Mouse (Mus musculus) liver, embryonic 16.5 days (tissue): ENCODE results near the gene Tmem151a. TPM values are rescaled to one million over a fixed set of nuclear protein-coding genes. Genes with fewer than 3 reads are reported as not detected.
A peak's percentile ranks its signal among the peaks of the same experiment; 100 is the strongest.

Experiments used
- ATAC-seq: fragments of 200-750 bp; cut with Nextera tagmentation; 2 replicates; pipeline ENCODE4 v1.8.0; 2017; ENCODE audit warnings: low read depth, mild to moderate bottlenecking, moderate number of reproducible peaks, moderate library complexity
- H3K27ac ChIP-seq: fragments of 300-500 bp; sonication (generic); 2 replicates; pipeline ENCODE4 v1.5.1; 2014; ENCODE audit warnings: mild to moderate bottlenecking, low read length
- H3K27me3 ChIP-seq: fragments of 300-500 bp; sonication (generic); 2 replicates; pipeline ENCODE4 v1.6.1; 2014; ENCODE audit warnings: low read depth, low read length, mixed read lengths; ENCODE audit not compliant: control insufficient read depth, insufficient read depth
- H3K36me3 ChIP-seq: fragments of 300-500 bp; sonication (generic); 2 replicates; pipeline ENCODE4 v1.6.1; 2014; ENCODE audit warnings: mild to moderate bottlenecking; ENCODE audit not compliant: control insufficient read depth, insufficient read depth
- H3K4me1 ChIP-seq: fragments of 300-500 bp; sonication (generic); 2 replicates; pipeline ENCODE4 v1.6.1; 2014; ENCODE audit warnings: low read depth, low read length, mixed read lengths; ENCODE audit not compliant: control insufficient read depth
- H3K4me2 ChIP-seq: fragments of 300-500 bp; sonication (generic); 2 replicates; pipeline ENCODE4 v1.6.1; 2014; ENCODE audit warnings: low read depth, low read length, mixed read lengths
- H3K4me3 ChIP-seq: fragments of 300-500 bp; sonication (generic); 2 replicates; pipeline ENCODE4 v1.5.1; 2014; ENCODE audit warnings: low read depth, mild to moderate bottlenecking, low read length
- H3K9ac ChIP-seq: fragments of 300-500 bp; sonication (generic); 2 replicates; pipeline ENCODE4 v1.6.1; 2014; ENCODE audit warnings: low read depth, low read length
- H3K9me3 ChIP-seq: fragments of 300-500 bp; sonication (generic); replicated peaks from 2 replicates; pipeline ENCODE4 v1.6.1; 2016; ENCODE audit warnings: low read length; ENCODE audit not compliant: control insufficient read depth
- WGBS: fragments of 180-500 bp; shearing (Covaris S2); extraction: QIAGEN DNeasy Blood & Tissue Kit; methylation state at CpG from one replicate; pipeline ENCODE4 v1.1.7; 2014; ENCODE audit not compliant: insufficient replicate concordance; 5-methylcytosine and 5-hydroxymethylcytosine counted together
- polyA plus RNA-seq: library from polyadenylated mRNA; unstranded; fragments of >200 nt; fragmentation: Nextera tagmentation; extraction: Ambion mirVana; gene quantifications from 2 replicates; pipeline ENCODE4 v1.2.1, GENCODE M21; 2015

Gene Tmem151a
- polyA plus RNA-seq, 1 experiment from 2014 or later: 0.52 TPM

DNA sequence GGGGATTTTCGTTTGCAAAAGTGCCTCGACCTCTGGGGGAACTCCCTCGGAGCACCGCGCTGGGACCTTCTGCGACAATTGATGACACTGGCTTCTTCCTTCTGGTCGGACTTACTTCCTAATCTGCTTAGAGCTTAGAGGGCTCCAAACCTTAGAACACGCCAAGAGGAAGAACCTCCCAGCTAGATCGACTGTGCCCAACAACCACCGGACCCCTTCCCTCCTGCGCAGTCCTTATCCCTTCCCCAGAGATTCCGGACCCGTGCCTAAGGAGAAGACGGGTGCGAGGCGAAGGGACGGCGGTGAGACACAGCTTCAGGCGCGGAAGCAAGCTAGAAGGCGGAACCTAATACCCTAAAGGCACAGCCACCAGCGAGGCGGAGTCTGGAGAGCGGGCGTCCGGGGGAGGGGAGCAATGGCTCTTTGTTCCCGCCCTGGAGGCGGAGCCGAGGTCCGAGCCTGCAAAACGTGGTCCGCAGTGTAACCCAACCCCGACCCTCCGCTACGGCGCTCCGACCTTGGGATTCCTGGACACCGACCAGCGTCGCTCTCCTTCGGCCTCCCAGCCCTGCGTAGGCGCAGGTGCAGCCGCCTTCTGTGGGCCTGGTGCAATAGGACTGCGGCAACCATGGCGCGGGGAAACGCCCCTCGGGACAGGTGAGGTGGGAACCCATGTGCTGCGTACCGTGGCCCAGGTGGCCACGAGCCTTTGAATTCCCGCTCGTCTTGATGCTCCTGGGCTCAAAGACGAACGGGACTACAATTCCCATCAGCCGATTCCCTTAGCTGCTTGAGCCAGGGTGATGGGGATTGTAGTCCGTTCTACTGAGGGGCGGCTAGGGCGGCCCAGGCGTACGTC lies 61.5 kb downstream of the Tmem151a start, which contains the start of gene Slc29a2:
TSS of gene Slc29a2 (plus strand) at position 240 of the 859 bp plus-strand sequence.
- WGBS: under 1% methylated on average over 62 of the region's 62 CpGs
- H3K9me3 ChIP-seq: no peaks in the 10 kb centered on the region
- peak within 1 kb of the TSS; percentile 69 for H3K27ac ChIP-seq
- H3K9ac ChIP-seq: peak within 1 kb of the TSS; percentile 76
- H3K27me3 ChIP-seq: no peaks in the 10 kb centered on the region
- peaks cover 8% of the 10 kb centered on the region for H3K4me1 ChIP-seq
- no peaks in the 10 kb centered on the region for H3K36me3 ChIP-seq
- H3K4me3 ChIP-seq: peak within 1 kb of the TSS; percentile 73
- peak within 1 kb of the TSS; percentile 86 for H3K4me2 ChIP-seq
- ATAC-seq: peak; percentile 93

DNA sequence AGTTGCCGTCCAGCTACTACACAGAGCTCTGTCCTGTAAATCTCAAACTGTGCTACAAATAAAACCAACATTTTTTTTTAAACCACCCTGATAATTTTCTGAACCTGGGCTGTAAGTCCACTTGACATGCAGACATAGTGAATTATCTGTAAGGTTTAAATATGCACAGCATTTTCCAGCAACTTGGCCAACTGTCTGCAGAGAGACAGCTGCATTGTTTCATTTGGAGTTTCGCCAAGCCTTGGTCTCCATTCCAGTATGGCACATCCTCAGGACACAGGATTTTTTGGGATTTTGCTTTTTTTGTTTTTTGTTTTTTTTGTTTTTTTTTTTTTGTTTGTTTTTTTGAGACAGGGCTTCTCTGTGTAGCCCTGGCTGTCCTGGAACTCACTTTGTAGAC lies 63.9 kb downstream of the Tmem151a start:
- ATAC-seq: no peak
- Histone ChIP-seq H3K4me1 (peaks cover 8% of the 10 kb centered on the region), H3K27me3 (no peaks in the 10 kb centered on the region), H3K9ac (no peak overlapping the region), H3K9me3 (no peaks in the 10 kb centered on the region), H3K4me2 (no peak overlapping the region), H3K4me3 (no peak overlapping the region), H3K36me3 (no peaks in the 10 kb centered on the region), H3K27ac (no peak overlapping the region)
- 64% methylated on average over 2 of the region's 2 CpGs for WGBS

Other genes with a start within 250 kb of the Tmem151a start
- 55.2 and 57.1 TPM in 2 replicates for gene Ccs, start 246.2 kb downstream of the Tmem151a start, polyA plus RNA-seq
- not detected in 2 replicates for gene Ccdc87, start 246.2 kb downstream of the Tmem151a start, polyA plus RNA-seq
- gene Ctsf, start 230.4 kb downstream of the Tmem151a start, polyA plus RNA-seq: 27.3 and 30.5 TPM in 2 replicates
- gene Actn3, start 207.6 kb downstream of the Tmem151a start, polyA plus RNA-seq: 0.65 and 1.3 TPM in 2 replicates
- gene Zdhhc24, start 206.9 kb downstream of the Tmem151a start, polyA plus RNA-seq: 10.5 and 10.6 TPM in 2 replicates
- gene Bbs1, start 178.9 kb downstream of the Tmem151a start, polyA plus RNA-seq: 0.95 and 1.2 TPM in 2 replicates
- 44.1 and 44.2 TPM in 2 replicates for gene Dpp3, start 157.2 kb downstream of the Tmem151a start, polyA plus RNA-seq
- 0.29 and 0.31 TPM in 2 replicates for gene Peli3, start 142.4 kb downstream of the Tmem151a start, polyA plus RNA-seq
- gene Mrpl11, start 123.4 kb downstream of the Tmem151a start, polyA plus RNA-seq: 36.8 and 38.0 TPM in 2 replicates
- gene Npas4, start 95.2 kb downstream of the Tmem151a start, polyA plus RNA-seq: not detected in 2 replicates
- gene Slc29a2, start 61.7 kb downstream of the Tmem151a start, polyA plus RNA-seq: 0.82 and 1.6 TPM in 2 replicates
- gene B4gat1, start 46.7 kb downstream of the Tmem151a start, polyA plus RNA-seq: 8.6 and 9.1 TPM in 2 replicates
- 0.58 TPM in 1 of 2 replicates, not detected in the other for gene AC124502.3, start 46.6 kb downstream of the Tmem151a start, polyA plus RNA-seq
- gene Brms1, start 44.2 kb downstream of the Tmem151a start, polyA plus RNA-seq: 21.0 and 22.2 TPM in 2 replicates
- gene Rin1, start 35.0 kb downstream of the Tmem151a start, polyA plus RNA-seq: 0.13 and 0.35 TPM in 2 replicates
- 2.4 and 3.7 TPM in 2 replicates for gene Cd248, start 17.5 kb downstream of the Tmem151a start, polyA plus RNA-seq
- 51.2 and 53.1 TPM in 2 replicates for gene Yif1a, start 3.0 kb upstream of the Tmem151a start, polyA plus RNA-seq
- 0.40 and 0.46 TPM in 2 replicates for gene Cnih2, start 13.0 kb upstream of the Tmem151a start, polyA plus RNA-seq
- gene Rab1b, start 21.5 kb upstream of the Tmem151a start, polyA plus RNA-seq: 79.2 and 88.7 TPM in 2 replicates
- 1.5 and 1.9 TPM in 2 replicates for gene Klc2, start 33.0 kb upstream of the Tmem151a start, polyA plus RNA-seq
- gene Pacs1, start 187.6 kb upstream of the Tmem151a start, polyA plus RNA-seq: 6.8 and 8.1 TPM in 2 replicates
- 103 TPM in 2 replicates for gene Sf3b2, start 209.9 kb upstream of the Tmem151a start, polyA plus RNA-seq
- 0.08 TPM in 1 of 2 replicates, not detected in the other for gene Gal3st3, start 212.8 kb upstream of the Tmem151a start, polyA plus RNA-seq